Mouse (Mus musculus): ENCODE results near the gene Spns2.

Spns2 gene

GRCm38 (mm10) chr11:72411093-72411921 lies 78.4 kb downstream of the Spns2 start, which contains the start of gene Smtnl2:
Smtnl2 (minus strand) TSS chr11:72411713.
- no peak for DNase-seq (ENCODE audit: low read depth, low spot score)

GRCm38 (mm10) chr11:72410521-72411092 lies 79.1 kb downstream of the Spns2 start:
- DNase-seq (ENCODE audit: low read depth, low spot score): no peak

- DNase-seq (ENCODE audit: low read depth, low spot score): no peak
Observed at GRCm38 (mm10) chr11:72409649-72410385, 79.9 kb downstream of the Spns2 start.

- no peak for DNase-seq (ENCODE audit: low read depth, low spot score)
Observed at GRCm38 (mm10) chr11:72408451-72409170, 81.1 kb downstream of the Spns2 start.

GRCm38 (mm10) chr11:72407574-72407973 lies 82.1 kb downstream of the Spns2 start:
- no peak for DNase-seq (ENCODE audit: low read depth, low spot score)

GRCm38 (mm10) chr11:72407081-72407480 lies 82.6 kb downstream of the Spns2 start:
- DNase-seq (ENCODE audit: low read depth, low spot score): no peak

- DNase-seq (ENCODE audit: low read depth, low spot score): no peak
Observed at GRCm38 (mm10) chr11:72406079-72406675, 83.5 kb downstream of the Spns2 start.

- DNase-seq (ENCODE audit: low read depth, low spot score): no peak
Observed at GRCm38 (mm10) chr11:72405532-72405931, 84.2 kb downstream of the Spns2 start.

GRCm38 (mm10) chr11:72402969-72403368 lies 86.7 kb downstream of the Spns2 start:
- DNase-seq (ENCODE audit: low read depth, low spot score): no peak

GRCm38 (mm10) chr11:72402017-72402416 lies 87.7 kb downstream of the Spns2 start:
- DNase-seq (ENCODE audit: low read depth, low spot score): no peak

Data from retina, adult 2 months (tissue).